Mouse (Mus musculus): Measurements from ENCODE around the gene Wdr27.
"Not testable (repeated sequence)": the region's sequence is repeated elsewhere in the genome, so short reads cannot be mapped to it uniquely, and the experiment has no call there.

Gene Wdr27

GRCm38 (mm10) chr17:14943009-14943728, at the start of gene Wdr27, which contains the start of gene 1600012H06Rik:
Wdr27 (minus strand) TSS chr17:14943158.
1600012H06Rik (plus strand) TSS chr17:14943184.
- in situ Hi-C loops (cut with MboI, MseI), result loop anchor here (10.0 kb wide), 1 partner anchor 102 kb away; the partner anchor contains the start of genes Ermard, Gm3448 and Tcte3

- in situ Hi-C loops (cut with MboI, MseI), result loop anchor here (5.0 kb wide), 1 partner anchor 35 kb away; no protein-coding TSS in a partner anchor
Observed at GRCm38 (mm10) chr17:14992522-14993138, 49.7 kb upstream of the Wdr27 start.

- in situ Hi-C loops (cut with MboI, MseI), result loop anchor here (5.0 kb wide), 1 partner anchor 33 kb away; no protein-coding TSS in a partner anchor
Observed at GRCm38 (mm10) chr17:14990116-14990702, 47.3 kb upstream of the Wdr27 start.

- in situ Hi-C loops (cut with MboI, MseI), result not testable (repeated sequence)
Observed at GRCm38 (mm10) chr17:14978362-14979038, 35.5 kb upstream of the Wdr27 start, which contains the start of the genes 9030025P20Rik and Gm3417. 9030025P20Rik (plus strand) TSS chr17:14978468. Gm3417 (minus strand) TSS chr17:14978790.

- in situ Hi-C loops (cut with MboI, MseI), result not testable (repeated sequence)
Observed at GRCm38 (mm10) chr17:14977718-14978361, 34.9 kb upstream of the Wdr27 start.

GRCm38 (mm10) chr17:14968373-14968913, 25.5 kb upstream of the Wdr27 start:
- in situ Hi-C loops (cut with MboI, MseI), result not testable (repeated sequence)

GRCm38 (mm10) chr17:14961557-14962154, 18.7 kb upstream of the Wdr27 start:
- in situ Hi-C loops (cut with MboI, MseI), result not testable (repeated sequence)

- in situ Hi-C loops (cut with MboI, MseI), result not testable (repeated sequence)
Observed at GRCm38 (mm10) chr17:14960951-14961556, 18.1 kb upstream of the Wdr27 start, which contains the start of gene Phf10. Phf10 (minus strand) TSS chr17:14961273.

- in situ Hi-C loops (cut with MboI, MseI), result no loop called here
Observed at GRCm38 (mm10) chr17:14960520-14960919, 17.6 kb upstream of the Wdr27 start.

GRCm38 (mm10) chr17:14959979-14960378, 17.0 kb upstream of the Wdr27 start:
- in situ Hi-C loops (cut with MboI, MseI), result loop anchor here (5.0 kb wide), 2 partner anchors 32 to 67 kb away; no protein-coding TSS in a partner anchor

- in situ Hi-C loops (cut with MboI, MseI), result loop anchor here (5.0 kb wide), 2 partner anchors 33 to 68 kb away; no protein-coding TSS in a partner anchor
Observed at GRCm38 (mm10) chr17:14958686-14959327, 15.8 kb upstream of the Wdr27 start.

- in situ Hi-C loops (cut with MboI, MseI), result no loop called here
Observed at GRCm38 (mm10) chr17:14953452-14953851, 10.5 kb upstream of the Wdr27 start.

GRCm38 (mm10) chr17:14949161-14949827, 6.3 kb upstream of the Wdr27 start:
- in situ Hi-C loops (cut with MboI, MseI), result loop anchor here (10.0 kb wide), 1 partner anchor 96 kb away; the partner anchor contains the start of genes Ermard, Gm3448 and Tcte3

- in situ Hi-C loops (cut with MboI, MseI), result loop anchor here (10.0 kb wide), 1 partner anchor 100 kb away; the partner anchor contains the start of genes Ermard, Gm3448 and Tcte3
Observed at GRCm38 (mm10) chr17:14944551-14944950, 1.6 kb upstream of the Wdr27 start.

- in situ Hi-C loops (cut with MboI, MseI), result loop anchor here (10.0 kb wide), 1 partner anchor 101 kb away; the partner anchor contains the start of genes Ermard, Gm3448 and Tcte3
Observed at GRCm38 (mm10) chr17:14943729-14944059, 736 bp upstream of the Wdr27 start.

- in situ Hi-C loops (cut with MboI, MseI), result loop anchor here (10.0 kb wide), 1 partner anchor 103 kb away; the partner anchor contains the start of genes Ermard, Gm3448 and Tcte3
Observed at GRCm38 (mm10) chr17:14942181-14942580, 777 bp downstream of the Wdr27 start.

GRCm38 (mm10) chr17:14935841-14936605, 6.9 kb downstream of the Wdr27 start:
- in situ Hi-C loops (cut with MboI, MseI), result no loop called here

GRCm38 (mm10) chr17:14935280-14935679, 7.7 kb downstream of the Wdr27 start:
- in situ Hi-C loops (cut with MboI, MseI), result not testable (repeated sequence)

All from regulatory T cell (primary cell).